Mouse (Mus musculus) embryonic stem cell, embryonic (primary cell): Measurements from ENCODE around the gene Pald1.

Source experiments
- CTCF ChIA-PET, 4 experiments: fragments of 300-600 bp in 2 of 4; fragments of 350-600 bp in 2 of 4; sonication (Branson Sonifier 250); formaldehyde crosslinking; loops; one replicate each; lab custom pipeline; 2022; ENCODE audit warnings: inconsistent platforms in 2 of 4; lab: Charles Lee
- POLR2A ChIA-PET, 4 experiments: fragments of 300-600 bp in 2 of 4; fragments of 350-600 bp in 2 of 4; sonication (Branson Sonifier 250); formaldehyde crosslinking; loops; one replicate each; lab custom pipeline; 2022; ENCODE audit warnings: antibody characterized with exemption in 4 of 4, inconsistent platforms in 1 of 4; lab: Charles Lee

Gene Pald1

DNA sequence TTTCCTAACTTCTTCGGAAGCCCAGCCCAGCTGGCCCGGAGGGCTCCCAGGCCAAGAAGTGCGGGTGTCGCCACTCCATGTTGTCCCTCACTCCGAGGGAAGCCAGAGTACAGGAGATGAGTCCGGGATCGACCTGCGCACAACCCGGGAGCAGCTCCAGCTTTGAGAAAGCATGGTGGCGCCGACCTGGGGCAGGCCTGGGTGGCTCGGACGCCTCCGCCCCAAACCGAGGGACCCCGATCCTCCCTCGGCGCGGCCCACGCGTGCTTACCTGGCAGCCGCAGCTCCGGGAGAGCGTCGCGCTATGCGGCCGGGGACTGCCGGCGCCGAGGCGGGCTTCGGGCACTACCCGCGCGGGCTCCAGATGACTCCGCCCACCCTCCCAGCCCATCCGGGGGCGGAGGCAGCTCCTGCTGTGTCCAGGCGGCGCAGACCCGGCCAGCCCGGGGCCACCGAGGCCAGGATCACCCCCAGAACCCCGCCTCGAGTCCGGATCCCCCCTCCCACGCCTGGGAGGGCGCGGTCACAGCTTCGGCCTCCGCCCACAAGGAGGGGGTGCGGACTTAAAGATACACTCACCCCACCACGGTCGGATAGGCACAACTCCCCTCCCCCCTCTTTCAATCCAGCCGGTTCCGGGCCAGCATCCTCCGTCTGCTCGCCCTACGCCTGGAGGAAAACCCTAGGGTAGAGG, at the start of gene Pald1:
Gene Pald1 (minus strand): TSS at position 510 of the 694 bp plus-strand sequence.
- CTCF ChIA-PET, result interaction anchor here (0.5 to 2.7 kb wide), 17 partner anchors 10 to 1988 kb away, joined by 3 to 11 read pairs (median 4); no protein-coding TSS in a partner anchor
- POLR2A ChIA-PET, result interaction anchor here (0.5 to 5.3 kb wide), 43 partner anchors 9 to 662 kb away, joined by 3 to 46 read pairs (median 4); partner anchors contain the start of genes Nodal (in 2 of the 4) and Eif4ebp2 (in 1 of the 4)

DNA sequence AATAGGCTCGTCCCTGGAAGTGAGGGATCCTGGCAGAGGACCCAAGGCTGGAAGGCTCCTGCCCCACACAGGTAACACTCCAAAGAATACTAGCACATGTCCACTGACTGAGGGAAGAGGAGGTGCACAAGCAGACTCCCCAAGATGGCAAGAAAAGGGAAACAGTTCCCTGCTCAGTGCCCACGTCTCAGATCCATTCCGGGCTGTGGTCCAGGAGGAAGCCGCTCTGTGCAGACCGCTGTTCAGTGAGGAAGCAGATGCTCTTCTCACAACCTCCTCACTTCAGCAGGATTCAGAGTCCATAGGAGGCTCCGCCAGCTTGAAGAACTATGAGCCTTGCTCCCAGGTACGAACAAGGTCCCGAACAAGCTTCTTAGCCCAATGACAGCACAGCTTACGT, 48.0 kb upstream of the Pald1 start:
- POLR2A ChIA-PET, result interaction anchor here in 3 of 4 experiments (0.5 to 11.0 kb wide), 12 partner anchors 9 to 60 kb away, joined by 3 to 112 read pairs (median 24); partner anchors contain the start of genes Eif4ebp2 (in 2 of the 3) and Nodal (in 2 of the 3)
- CTCF ChIA-PET, result interaction anchor here in 3 of 4 experiments (0.7 to 1.0 kb wide), 4 partner anchors 8 to 276 kb away, joined by 3 to 4 read pairs (median 3); no protein-coding TSS in a partner anchor

DNA sequence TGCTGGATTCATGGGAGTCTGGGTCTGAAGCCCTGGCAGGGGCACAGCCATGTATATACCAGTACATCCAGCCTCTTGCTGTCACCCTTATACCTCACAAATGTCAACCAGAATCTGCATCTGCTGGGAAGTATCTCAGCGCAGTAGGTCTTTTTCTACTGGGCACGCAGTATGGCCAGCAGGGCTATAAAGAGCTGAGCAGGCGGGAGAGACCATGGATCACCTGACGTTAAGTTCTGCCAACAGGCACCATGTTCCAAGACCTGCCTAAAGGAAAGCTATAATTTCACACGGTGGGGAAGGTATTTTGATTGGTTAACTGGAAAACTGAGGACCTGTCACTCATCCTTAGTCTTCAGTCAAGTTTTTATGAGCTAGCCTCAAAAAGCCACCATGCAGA, 45.7 kb upstream of the Pald1 start:
- ChIA-PET POLR2A (interaction anchor here (1.1 to 11.0 kb wide), 13 partner anchors 9 to 100 kb away, joined by 3 to 112 read pairs (median 24); partner anchors contain the start of genes Nodal (in 3 of the 4) and Eif4ebp2 (in 2 of the 4)), CTCF (no interaction called here)

DNA sequence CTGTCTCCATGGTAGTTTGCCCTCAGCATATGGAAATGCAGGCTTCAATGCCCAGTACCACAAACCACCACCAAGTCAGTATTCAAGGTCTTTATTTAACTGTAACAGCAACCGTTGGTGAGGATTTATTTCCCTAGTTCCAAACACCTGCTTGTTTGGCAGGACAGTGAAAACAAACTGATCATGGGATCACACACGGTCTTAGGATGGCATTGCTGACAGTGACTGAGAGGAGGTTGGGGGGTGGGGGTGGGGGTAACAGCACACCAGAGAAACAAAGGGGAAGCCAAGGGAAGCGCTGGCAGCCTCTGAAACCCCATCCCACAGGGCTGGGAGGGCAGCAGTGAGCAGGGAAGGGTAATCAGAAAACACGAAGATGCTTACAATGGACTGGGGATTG, 45.1 kb upstream of the Pald1 start:
- ChIA-PET CTCF (no interaction called here), POLR2A (interaction anchor here in 2 of 4 experiments (1.4 to 11.0 kb wide), 8 partner anchors 12 to 87 kb away, joined by 3 to 112 read pairs (median 29); partner anchors contain the start of genes Eif4ebp2 (in 2 of the 2) and Nodal (in 2 of the 2))

DNA sequence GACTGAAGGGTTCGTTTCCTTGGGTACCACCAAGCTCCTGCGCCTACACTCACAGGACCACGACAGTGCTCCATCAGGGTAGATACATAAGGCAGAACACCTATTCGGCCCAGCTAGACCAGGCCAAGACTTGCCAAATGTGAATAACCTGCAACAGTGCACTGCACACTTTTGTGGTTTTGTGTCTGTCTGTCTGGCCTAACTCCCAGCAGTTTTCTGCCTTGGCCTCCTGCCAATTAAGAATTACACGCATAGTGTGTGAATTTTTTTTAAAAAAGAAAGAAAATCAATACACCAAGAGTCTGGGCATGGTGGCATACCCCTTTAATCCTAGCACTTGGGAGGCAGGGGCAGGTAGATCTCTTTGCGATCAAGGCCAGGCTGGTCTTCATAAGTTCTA, 44.6 kb upstream of the Pald1 start:
- POLR2A ChIA-PET, result interaction anchor here (0.6 to 11.0 kb wide), 14 partner anchors 8 to 1212 kb away, joined by 3 to 112 read pairs (median 18); partner anchors contain the start of genes Eif4ebp2 (in 2 of the 4) and Nodal (in 2 of the 4)

DNA sequence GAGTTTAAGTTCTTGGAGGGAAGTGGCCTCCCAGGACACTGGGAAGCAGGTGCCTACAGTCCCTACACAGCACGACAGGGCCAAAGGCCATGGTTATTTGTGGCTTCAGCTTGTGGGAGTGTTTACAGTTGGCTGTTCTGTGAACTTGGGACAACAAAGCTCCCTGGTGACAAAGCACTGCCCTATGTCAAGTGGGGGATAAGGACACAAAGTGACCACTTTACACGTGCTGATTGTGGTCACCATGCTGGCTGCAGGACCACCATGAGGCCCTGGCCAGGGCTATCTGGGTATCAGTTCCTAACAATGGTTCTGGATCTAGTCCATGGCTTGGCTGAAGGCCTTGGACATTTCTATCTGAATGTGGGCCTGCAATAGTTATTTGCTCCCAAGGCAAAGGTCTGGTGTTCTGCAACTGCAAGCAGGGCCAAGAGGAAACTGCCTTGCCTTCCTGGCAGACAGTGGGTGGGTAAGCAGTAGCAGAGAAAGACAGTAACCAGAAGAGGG, 43.0 kb upstream of the Pald1 start:
- ChIA-PET CTCF (interaction anchor here in 1 of 4 experiments (0.9 to 1.6 kb wide), 3 partner anchors 9 to 27 kb away, joined by 3 to 5 read pairs (median 3); partner anchors contain the start of gene Nodal), POLR2A (interaction anchor here (0.8 to 11.0 kb wide), 17 partner anchors 10 to 227 kb away, joined by 3 to 112 read pairs (median 6); partner anchors contain the start of genes Eif4ebp2 (in 2 of the 4), Nodal (in 2 of the 4), Lrrc20 (in 1 of the 4) and Pald1 (in 1 of the 4))

More for the DNA sequence above, 44.6 kb upstream of the Pald1 start:
- CTCF ChIA-PET, result interaction anchor here in 1 of 4 experiments (1.2 kb wide), 1 partner anchor 28 kb away, joined by 3 read pairs; no protein-coding TSS in a partner anchor

DNA sequence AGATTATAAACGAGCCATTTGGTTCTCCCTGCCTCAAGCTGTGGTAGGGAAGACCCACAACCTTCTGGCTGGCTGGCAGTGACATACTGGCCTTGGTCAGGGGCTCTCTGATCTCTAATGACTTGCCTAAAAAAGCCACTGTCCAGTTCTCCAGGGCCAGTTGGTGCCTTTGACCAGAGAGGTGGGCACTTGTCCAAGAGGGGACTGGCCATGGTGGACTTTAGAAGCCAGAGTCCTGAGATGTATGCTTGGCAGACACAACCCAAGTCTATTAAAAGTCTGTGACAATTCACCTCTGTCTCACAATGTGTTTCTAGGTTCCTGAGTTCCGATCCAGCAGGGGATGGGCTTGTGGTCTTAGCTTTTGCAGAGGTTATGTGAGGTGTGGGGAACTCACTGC, 41.7 kb upstream of the Pald1 start:
- POLR2A ChIA-PET, result interaction anchor here in 3 of 4 experiments (0.6 to 11.0 kb wide), 21 partner anchors 8 to 226 kb away, joined by 3 to 112 read pairs (median 7); partner anchors contain the start of genes Eif4ebp2 (in 3 of the 3), Nodal (in 2 of the 3), Lrrc20 (in 1 of the 3) and Pald1 (in 1 of the 3)
- CTCF ChIA-PET, result interaction anchor here in 3 of 4 experiments (0.5 to 1.6 kb wide), 5 partner anchors 9 to 364 kb away, joined by 3 to 7 read pairs (median 3); partner anchors contain the start of gene Eif4ebp2 (in 1 of the 3)

DNA sequence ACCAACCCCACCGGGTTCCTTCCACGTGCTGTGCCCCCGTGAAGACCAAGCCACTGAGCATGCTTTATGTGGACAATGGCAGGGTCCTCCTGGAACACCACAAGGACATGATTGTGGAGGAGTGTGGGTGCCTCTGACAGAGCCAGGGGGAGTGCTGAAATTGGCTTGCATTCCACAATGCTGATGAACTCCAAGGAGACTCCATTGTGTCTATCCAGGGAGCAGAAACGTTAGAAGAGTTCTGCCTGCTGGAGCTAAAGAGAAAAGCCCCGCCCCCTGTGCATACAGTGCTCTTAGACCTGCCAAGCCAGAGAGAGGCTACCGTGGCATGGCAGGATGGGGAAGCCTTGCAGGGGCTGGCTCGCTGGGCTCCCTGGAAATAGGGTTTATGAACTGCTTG, 41.2 kb upstream of the Pald1 start:
- CTCF ChIA-PET, result interaction anchor here (0.6 to 1.8 kb wide), 10 partner anchors 9 to 1075 kb away, joined by 3 to 9 read pairs (median 4); partner anchors contain the start of gene Eif4ebp2 (in 1 of the 4)

DNA sequence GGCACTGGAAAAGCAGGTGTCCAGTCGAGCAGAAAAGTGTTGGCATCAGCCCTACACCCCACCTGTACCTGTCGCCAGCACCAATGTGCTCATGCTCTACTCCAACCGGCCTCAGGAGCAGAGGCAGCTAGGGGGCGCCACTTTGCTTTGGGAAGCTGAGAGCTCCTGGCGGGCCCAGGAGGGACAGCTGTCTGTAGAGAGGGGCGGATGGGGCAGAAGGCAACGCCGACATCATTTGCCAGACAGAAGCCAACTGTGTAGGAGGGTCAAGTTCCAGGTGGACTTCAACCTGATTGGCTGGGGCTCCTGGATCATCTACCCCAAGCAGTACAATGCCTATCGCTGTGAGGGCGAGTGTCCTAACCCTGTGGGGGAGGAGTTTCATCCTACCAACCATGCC, 40.0 kb upstream of the Pald1 start:
- POLR2A ChIA-PET, result interaction anchor here (0.5 to 11.0 kb wide), 28 partner anchors 9 to 343 kb away, joined by 3 to 112 read pairs (median 5); partner anchors contain the start of genes Eif4ebp2 (in 2 of the 4), Lrrc20 (in 1 of the 4), Nodal (in 1 of the 4) and Pald1 (in 1 of the 4)
- CTCF ChIA-PET, result interaction anchor here in 3 of 4 experiments (0.6 to 1.9 kb wide), 29 partner anchors 8 to 226 kb away, joined by 3 to 9 read pairs (median 4); partner anchors contain the start of gene Lrrc20 (in 1 of the 3)

More for the DNA sequence above, 41.2 kb upstream of the Pald1 start:
- POLR2A ChIA-PET, result interaction anchor here in 3 of 4 experiments (0.5 to 11.0 kb wide), 25 partner anchors 8 to 1514 kb away, joined by 3 to 112 read pairs (median 8); partner anchors contain the start of genes Eif4ebp2 (in 3 of the 3), Nodal (in 2 of the 3), Lrrc20 (in 1 of the 3) and Pald1 (in 1 of the 3)

DNA sequence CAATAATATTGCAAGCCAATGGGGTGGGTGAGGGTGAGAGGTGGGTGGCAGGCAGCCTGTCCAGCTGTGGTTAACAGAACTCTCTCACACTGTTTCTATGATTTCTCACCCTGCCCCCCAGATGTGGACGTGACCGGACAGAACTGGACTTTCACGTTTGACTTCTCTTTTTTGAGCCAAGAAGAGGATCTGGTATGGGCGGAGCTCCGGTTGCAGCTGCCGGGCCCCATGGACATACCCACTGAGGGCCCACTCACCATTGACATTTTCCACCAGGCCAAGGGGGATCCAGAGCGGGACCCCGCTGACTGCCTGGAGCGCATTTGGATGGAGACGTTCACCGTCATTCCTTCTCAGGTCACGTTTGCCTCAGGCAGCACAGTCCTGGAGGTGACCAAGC, 39.5 kb upstream of the Pald1 start:
- ChIA-PET CTCF (interaction anchor here in 3 of 4 experiments (0.6 to 1.9 kb wide), 22 partner anchors 8 to 226 kb away, joined by 3 to 9 read pairs (median 4); partner anchors contain the start of gene Lrrc20 (in 1 of the 3)), POLR2A (interaction anchor here (0.7 to 11.0 kb wide), 23 partner anchors 9 to 237 kb away, joined by 3 to 112 read pairs (median 5); partner anchors contain the start of genes Eif4ebp2 (in 2 of the 4), Lrrc20 (in 1 of the 4) and Nodal (in 1 of the 4))

DNA sequence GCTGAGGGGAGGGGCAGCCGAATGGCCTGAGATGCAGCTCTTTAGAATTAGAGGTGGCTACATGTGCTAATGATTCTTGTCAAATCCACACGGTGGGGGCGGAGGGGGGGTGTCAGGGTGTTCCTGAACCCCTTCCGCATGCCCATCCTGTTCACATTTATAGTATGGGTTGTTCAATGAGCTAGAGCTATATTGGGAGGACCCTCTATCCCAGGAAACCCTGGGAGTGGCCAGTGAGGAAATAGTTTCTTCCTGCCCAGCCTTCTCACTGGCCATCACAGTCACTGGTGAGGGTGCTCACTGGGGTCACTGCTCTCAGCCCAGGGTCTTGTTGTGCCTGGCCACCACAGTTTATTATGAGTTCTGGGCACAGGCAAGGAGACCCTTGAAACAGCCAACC, 36.7 kb upstream of the Pald1 start:
- ChIA-PET POLR2A (interaction anchor here (0.5 to 2.2 kb wide), 29 partner anchors 10 to 1473 kb away, joined by 3 to 16 read pairs (median 4); partner anchors contain the start of genes Eif4ebp2 (in 2 of the 4) and Aifm2 (in 1 of the 4)), CTCF (interaction anchor here (0.6 to 1.1 kb wide), 5 partner anchors 21 to 346 kb away, joined by 3 to 6 read pairs (median 4); no protein-coding TSS in a partner anchor)

DNA sequence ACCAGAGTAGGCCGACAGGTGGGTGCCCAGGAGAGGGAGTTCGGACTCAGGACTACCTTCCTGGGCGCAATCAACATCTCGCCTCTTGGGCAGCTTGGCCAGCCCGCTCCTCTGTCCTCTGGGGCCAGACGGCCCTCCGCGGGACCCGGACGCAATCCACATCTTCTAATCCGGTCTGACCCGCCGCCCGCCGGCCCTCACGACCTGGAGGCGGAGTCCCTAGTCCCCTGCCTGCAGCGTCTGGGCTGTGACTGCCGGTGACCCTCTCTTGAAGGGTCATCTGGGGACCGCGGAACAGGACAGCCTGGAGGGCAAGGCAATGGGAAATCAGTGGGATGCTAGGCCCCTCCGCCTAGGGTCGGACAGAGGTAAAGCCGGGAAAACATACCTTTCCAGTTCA, 35.8 kb upstream of the Pald1 start:
- ChIA-PET POLR2A (interaction anchor here in 3 of 4 experiments (0.5 to 2.2 kb wide), 8 partner anchors 11 to 559 kb away, joined by 4 to 14 read pairs (median 10); partner anchors contain the start of gene Eif4ebp2 (in 1 of the 3)), CTCF (interaction anchor here in 3 of 4 experiments (0.6 to 1.1 kb wide), 6 partner anchors 48 to 1243 kb away, joined by 3 to 15 read pairs (median 4); no protein-coding TSS in a partner anchor)

DNA sequence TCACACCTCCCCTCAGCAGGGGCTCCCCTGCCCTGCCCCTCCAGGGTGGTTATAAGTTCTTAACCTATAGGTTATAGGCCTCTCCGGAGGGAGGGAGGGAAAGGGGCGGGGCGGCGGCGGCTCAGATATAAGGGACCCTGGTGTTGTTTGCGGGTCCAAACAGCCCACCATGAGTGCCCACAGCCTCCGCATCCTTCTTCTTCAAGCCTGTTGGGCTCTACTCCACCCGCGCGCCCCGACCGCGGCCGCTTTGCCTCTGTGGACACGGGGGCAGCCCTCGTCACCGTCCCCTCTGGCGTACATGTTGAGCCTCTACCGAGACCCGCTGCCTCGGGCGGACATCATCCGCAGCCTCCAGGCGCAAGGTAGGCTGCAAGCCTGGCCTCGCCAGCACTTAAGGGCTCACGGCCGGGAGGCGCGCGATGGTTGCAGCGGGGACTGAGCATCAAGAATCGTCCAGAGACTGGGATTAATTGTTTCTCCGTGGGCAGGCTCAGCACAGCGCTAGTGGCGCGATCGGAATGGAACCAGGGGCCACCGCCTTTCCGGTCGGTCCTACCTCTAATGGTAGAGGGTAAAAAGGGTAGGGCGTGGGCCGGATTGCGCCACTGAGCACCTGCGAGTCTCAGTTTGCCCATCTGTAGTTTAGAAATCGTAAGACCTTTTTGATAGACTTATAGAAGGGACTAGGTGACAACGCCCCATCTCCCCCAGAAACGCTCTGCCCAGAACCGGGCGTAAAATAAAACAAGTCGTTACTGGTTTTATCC, 35.0 kb upstream of the Pald1 start:
- POLR2A ChIA-PET, result interaction anchor here in 3 of 4 experiments (0.7 to 8.3 kb wide), 38 partner anchors 7 to 411 kb away, joined by 3 to 109 read pairs (median 10); partner anchors contain the start of genes Eif4ebp2 (in 3 of the 3), Lrrc20 (in 2 of the 3), Pald1 (in 2 of the 3) and Sgpl1 (in 1 of the 3)

DNA sequence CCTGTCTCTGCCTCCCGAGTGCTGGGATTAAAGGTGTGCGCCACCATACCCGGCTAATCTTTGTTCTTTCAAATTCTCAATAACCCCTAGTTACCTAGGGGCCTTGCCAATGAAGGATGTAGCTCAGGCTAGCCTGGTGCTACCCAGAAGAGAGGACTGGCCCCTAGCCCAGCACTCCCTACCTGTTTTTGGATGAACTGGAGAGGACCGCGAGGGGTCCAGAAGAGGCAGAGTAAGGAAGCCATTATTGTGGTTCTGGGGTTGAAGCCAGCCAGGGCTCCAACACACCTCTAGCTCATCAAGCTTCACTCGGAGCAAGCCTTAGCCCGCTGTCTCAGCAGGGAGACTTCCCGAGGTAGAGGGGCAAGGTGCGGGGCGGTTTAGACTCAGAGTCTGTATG, 34.3 kb upstream of the Pald1 start, which contains the start of gene Nodal:
Gene Nodal (plus strand): TSS at position 301 of the 400 bp plus-strand sequence.
- ChIA-PET POLR2A (interaction anchor here (0.5 to 8.3 kb wide), 73 partner anchors 8 to 717 kb away, joined by 3 to 109 read pairs (median 5); partner anchors contain the start of genes Eif4ebp2 (in 4 of the 4), Pald1 (in 3 of the 4), Lrrc20 (in 2 of the 4) and Adamts14 (in 1 of the 4)), CTCF (interaction anchor here (0.6 to 3.1 kb wide), 30 partner anchors 9 to 283 kb away, joined by 3 to 23 read pairs (median 5); partner anchors contain the start of gene Lrrc20 (in 1 of the 4))

More for the DNA sequence above, 35.0 kb upstream of the Pald1 start:
- CTCF ChIA-PET, result interaction anchor here in 3 of 4 experiments (0.6 to 3.1 kb wide), 17 partner anchors 12 to 284 kb away, joined by 3 to 23 read pairs (median 5); no protein-coding TSS in a partner anchor

DNA sequence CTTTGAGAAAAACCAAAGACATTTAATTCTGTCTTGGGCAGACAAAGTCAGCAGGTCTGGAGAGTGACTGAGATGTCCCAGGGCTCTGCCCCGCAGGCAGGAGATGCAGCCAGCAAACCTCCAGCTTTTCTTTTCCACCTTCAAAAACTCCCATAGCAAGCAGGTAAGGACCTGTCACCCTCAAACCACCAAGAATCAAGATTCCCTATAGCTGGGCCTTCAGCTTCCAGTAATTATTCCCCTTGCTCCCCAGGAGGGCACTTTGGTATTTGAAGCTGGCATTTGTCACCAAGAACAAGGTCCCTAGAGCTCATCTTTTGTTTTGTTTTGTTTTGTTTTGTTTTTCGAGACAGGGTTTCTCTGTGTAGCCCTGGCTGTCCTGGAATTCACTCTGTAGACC, 33.7 kb upstream of the Pald1 start:
- CTCF ChIA-PET, result interaction anchor here (0.5 to 3.1 kb wide), 36 partner anchors 9 to 1631 kb away, joined by 3 to 23 read pairs (median 4); partner anchors contain the start of genes Eif4ebp2 (in 1 of the 4) and Lrrc20 (in 1 of the 4)
- POLR2A ChIA-PET, result interaction anchor here in 3 of 4 experiments (0.5 to 8.3 kb wide), 83 partner anchors 9 to 718 kb away, joined by 3 to 109 read pairs (median 5); partner anchors contain the start of genes Eif4ebp2 (in 3 of the 3), Pald1 (in 3 of the 3), Lrrc20 (in 2 of the 3) and Adamts14 (in 1 of the 3)
